Mouse (Mus musculus): Measurements from ENCODE around the gene Aip. TPM values are rescaled to one million over a fixed set of nuclear protein-coding genes. Genes with fewer than 3 reads are reported as not detected.

The Aip gene
- polyA plus RNA-seq, 1 experiment from 2014 or later, result 169 TPM

DNA sequence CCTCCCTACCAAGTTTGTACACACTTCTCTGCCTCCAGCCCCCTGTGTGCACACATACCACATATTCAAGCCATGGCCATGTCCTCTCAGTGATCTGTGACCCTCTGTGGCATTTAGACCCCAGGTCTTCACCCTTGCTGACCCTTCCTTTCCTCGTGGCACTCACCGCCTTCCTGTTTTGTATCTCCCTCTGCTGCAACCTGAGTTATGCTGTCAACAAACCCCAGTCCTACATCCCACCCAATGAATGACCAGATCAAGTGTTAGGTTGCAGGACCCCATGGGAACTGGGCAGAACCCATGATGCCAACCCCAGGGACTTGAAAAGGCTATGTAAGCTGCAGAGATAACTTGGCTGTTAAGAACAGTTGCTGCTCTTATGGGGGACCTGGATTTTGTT, 23.6 kb downstream of the Aip start:
- WGBS (ENCODE audit: missing documents), result 82% methylated on average over 2 of the region's 2 CpGs
- H3K36me3 ChIP-seq (ENCODE audit: inconsistent target), result peaks cover 45% of the 10 kb centered on the region
- no peak overlapping the region for H3K4me3 ChIP-seq (ENCODE audit: inconsistent target)
- H3K27ac ChIP-seq, result no peak overlapping the region
- H3K79me2 ChIP-seq (ENCODE audit: inconsistent target), result no peaks in the 10 kb centered on the region; the same call in 1 of the 2 replicates

DNA sequence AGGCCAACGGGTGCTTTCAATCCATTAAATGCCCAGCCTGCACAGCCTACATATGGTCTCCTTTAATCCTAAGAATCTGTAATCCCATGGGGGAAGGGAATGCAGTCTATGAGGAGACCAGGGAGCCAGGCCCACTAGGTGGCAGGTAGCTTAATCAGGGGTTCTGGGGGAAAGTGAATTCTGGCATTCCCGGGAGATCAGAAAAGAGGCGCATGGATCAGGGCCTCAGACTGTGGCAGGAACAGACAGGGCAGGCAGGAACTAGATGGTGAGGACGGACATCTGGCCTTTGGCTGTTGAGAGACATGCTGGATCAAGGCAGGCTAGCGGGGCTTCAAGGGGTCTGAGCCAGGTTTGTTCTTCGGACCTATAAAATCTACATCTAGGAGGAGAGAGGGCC, 24.2 kb downstream of the Aip start:
- Histone ChIP-seq H3K79me2 (ENCODE audit: inconsistent target) (no peaks in the 10 kb centered on the region; the same call in 1 of the 2 replicates), H3K4me3 (ENCODE audit: inconsistent target) (no peak overlapping the region), H3K36me3 (ENCODE audit: inconsistent target) (peaks cover 39% of the 10 kb centered on the region), H3K27ac (no peak overlapping the region)
- 97% methylated on average over 4 of the region's 6 CpGs for WGBS (ENCODE audit: missing documents)

DNA sequence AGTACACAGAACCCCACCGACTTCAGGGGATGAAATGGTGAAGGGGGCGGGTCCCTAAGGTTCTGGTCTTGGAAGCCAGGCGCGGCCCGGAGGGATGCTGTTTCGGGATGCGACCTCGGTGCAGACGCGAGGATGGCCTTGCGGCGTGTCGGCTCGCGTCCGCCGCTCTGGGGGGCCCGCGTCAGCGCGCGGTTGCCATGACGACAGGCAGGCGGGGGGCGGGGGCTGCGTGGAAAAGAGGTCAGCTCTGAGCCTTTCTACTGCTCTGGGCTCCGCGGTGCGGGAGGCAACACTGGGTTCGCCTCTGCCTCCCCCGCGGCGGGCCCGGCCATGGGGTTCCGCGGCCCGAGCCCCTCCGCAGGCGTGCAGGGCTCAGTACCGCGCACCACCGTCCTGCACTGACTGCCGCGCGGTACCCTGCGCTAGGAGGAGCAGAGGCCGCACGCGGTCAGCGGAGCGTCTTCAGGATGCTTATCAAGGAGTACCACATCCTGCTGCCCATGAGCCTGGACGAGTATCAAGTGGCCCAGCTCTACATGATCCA, 24.9 kb downstream of the Aip start:
- H3K36me3 ChIP-seq (ENCODE audit: inconsistent target), result peaks cover 34% of the 10 kb centered on the region
- no peaks in the 10 kb centered on the region; the same call in 1 of the 2 replicates for H3K79me2 ChIP-seq (ENCODE audit: inconsistent target)
- H3K27ac ChIP-seq, result no peak overlapping the region
- 11% methylated on average over 51 of the region's 52 CpGs for WGBS (ENCODE audit: missing documents)
- H3K4me3 ChIP-seq (ENCODE audit: inconsistent target), result peak overlapping the region; percentile 51

DNA sequence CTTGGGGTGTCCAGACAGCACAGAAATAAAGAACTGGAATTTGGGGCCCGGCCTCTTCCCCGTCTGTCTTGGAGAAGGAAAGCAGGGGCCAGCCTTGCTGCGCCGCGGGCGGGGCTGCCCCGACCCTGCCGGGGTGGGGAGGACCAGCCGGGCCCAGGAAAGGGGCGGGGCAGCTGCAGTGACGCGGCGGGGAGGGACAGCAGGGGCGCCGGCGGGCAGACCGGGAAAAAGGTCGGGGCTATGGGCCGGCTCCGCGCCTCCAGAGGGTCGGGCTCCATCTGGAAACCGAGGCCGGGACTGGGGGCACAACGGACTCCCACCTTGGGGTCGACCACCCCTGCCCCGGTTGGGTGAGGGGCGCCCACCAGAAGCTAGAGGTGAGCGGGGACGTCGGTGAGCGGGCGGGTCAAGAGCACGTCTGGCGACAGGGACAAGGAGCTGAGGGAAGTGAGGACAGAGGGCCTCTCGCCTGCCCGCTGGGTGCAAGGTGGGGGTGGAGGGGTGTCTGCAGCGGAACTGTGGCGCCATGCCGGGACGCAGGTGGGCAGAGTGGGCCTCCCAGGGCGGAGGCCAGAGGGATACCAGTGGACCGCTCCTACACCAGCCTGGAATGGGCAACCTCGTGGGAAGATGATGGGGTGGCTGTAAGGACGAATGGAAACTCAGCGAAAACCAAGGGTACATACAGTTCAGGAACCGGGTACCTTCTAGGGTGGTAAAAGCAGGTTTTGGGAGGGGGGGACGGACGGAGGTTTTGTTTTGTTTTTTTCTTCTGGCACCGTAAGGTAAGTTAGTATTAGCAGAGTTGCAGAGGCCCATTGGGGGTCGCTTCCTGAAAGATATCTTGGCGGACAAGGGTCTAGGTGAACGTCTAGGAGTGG, 25.6 kb downstream of the Aip start, which contains the start of gene Pitpnm1:
Pitpnm1 (plus strand) TSS at position 162 of the 881 bp plus-strand sequence.
- 3% methylated on average over 53 of the region's 53 CpGs for WGBS (ENCODE audit: missing documents)
- Histone ChIP-seq H3K4me3 (ENCODE audit: inconsistent target) (peak within 1 kb of the TSS; percentile 51), H3K36me3 (ENCODE audit: inconsistent target) (peaks cover 28% of the 10 kb centered on the region), H3K79me2 (ENCODE audit: inconsistent target) (no peaks in the 10 kb centered on the region; the same call in 1 of the 2 replicates), H3K27ac (peak within 1 kb of the TSS; percentile 57)

DNA sequence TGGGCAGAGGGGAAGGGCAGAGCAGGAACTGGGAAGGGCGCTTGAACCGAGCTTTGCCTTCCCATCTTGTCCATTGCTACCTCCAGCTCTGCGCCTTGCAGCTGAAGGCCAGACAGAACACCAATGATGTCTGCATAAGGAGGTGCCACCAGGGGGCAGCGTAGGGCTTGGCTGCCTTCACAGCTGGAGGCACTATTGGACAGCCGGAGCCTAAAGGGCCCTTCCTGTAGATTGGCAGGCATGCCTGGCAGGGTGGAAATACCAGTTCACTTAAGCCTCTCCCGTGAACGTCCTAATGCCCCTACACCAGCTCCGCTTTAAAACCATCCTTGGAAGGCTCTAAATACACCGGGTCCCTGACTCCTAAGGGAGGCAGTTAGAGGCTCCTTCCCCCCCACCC, 26.6 kb downstream of the Aip start:
- H3K36me3 ChIP-seq (ENCODE audit: inconsistent target), result peaks cover 17% of the 10 kb centered on the region
- no peaks in the 10 kb centered on the region; the same call in 1 of the 2 replicates for H3K79me2 ChIP-seq (ENCODE audit: inconsistent target)
- WGBS (ENCODE audit: missing documents), result 6% methylated on average over 9 of the region's 9 CpGs
- H3K27ac ChIP-seq, result peak overlapping the region; percentile 57
- no peak overlapping the region for H3K4me3 ChIP-seq (ENCODE audit: inconsistent target)

DNA sequence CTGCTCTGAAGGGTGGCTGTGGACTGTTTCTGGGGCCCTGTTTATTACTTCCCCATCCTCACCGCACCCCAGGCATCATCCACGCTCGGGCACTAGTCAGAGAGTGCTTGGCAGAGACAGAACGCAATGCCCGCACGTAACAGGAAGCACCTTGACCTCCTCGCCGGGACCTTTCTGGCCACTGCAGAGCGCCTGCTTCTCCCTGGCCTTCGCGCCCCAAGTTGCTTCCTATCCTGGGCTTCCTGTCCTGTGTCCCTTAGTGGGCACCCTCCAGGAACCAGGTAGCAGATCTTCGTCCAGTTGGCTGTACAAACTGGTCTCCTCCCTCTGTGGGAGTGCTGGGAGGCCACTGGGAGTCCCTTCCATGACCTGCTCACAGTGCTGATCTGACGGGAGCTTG, 27.2 kb downstream of the Aip start:
- no peak overlapping the region for H3K4me3 ChIP-seq (ENCODE audit: inconsistent target)
- peaks cover 12% of the 10 kb centered on the region for H3K36me3 ChIP-seq (ENCODE audit: inconsistent target)
- no peak overlapping the region for H3K27ac ChIP-seq
- WGBS (ENCODE audit: missing documents), result 40% methylated on average over 13 of the region's 13 CpGs
- H3K79me2 ChIP-seq (ENCODE audit: inconsistent target), result no peaks in the 10 kb centered on the region; the same call in 1 of the 2 replicates

DNA sequence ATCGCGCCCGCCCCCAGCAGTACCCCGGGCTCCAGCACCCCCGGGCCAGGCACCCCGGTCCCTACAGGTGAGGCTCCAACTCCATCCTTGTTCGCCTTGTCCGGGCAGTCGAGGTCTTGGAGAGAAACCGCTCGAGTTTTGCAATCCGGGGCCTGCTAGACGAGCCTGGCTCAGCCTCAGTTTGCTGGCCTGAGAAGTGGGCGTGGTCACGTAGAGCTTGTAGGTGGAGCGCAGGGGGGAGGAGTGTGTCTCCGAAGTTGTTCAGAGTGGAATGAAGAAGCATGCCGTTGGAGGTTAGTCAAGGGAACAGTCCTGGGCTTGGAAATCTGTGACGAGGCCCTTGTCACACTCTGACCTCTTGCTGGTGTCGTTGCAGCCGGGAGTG, 28.2 kb downstream of the Aip start:
- H3K4me3 ChIP-seq (ENCODE audit: inconsistent target), result peak overlapping the region; percentile 37
- WGBS (ENCODE audit: missing documents), result 7% methylated on average over 21 of the region's 21 CpGs
- H3K79me2 ChIP-seq (ENCODE audit: inconsistent target), result no peaks in the 10 kb centered on the region; the same call in 1 of the 2 replicates
- peak overlapping the region; percentile 37; the same call in 1 of the 2 replicates for H3K27ac ChIP-seq
- peaks cover 2% of the 10 kb centered on the region; the same call in 1 of the 2 replicates for H3K36me3 ChIP-seq (ENCODE audit: inconsistent target)

DNA sequence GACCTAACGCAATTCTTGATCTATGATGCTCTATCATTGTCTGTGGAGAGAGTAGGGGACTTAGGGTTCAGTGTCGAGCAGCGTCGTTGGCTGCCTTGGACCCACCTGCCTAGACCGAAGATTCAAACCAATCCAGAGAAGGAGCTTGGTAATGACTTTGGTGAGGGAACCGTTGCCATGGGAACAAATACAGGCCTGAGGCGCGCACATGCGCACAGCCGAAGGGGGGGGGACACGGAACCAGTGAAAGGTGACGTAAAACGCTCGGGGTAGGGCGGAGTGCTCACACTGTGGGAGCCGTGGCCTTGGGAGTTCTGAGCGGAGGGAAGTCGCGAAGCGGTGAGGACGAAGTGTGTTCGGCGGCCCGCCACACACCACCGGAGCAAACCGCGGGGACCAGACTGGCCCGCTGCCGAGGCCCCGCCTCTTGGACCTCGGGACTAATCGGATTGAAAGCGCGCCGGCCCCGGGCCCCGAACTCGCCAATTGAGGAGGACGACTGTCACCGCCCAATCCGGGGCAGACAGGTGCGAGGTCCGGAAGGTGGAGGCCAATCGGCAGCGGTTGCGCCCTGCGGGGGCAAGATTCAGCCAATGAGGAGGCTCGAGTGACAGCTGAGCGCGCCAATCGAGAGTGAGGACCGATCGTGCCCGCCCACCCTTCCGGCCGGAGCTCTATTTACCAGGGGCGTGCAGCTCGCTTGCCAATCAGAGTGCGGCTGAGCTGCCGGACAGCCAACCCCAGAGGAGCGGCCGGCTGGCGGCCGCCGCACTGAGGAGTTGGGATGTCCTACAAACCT, 28.8 kb downstream of the Aip start, which contains the start of gene Cdk2ap2:
Cdk2ap2 (plus strand) TSS at position 541 of the 799 bp plus-strand sequence.
- Histone ChIP-seq H3K4me3 (ENCODE audit: inconsistent target) (peak within 1 kb of the TSS; percentile 37), H3K27ac (peak within 1 kb of the TSS; percentile 50; the same call in 1 of the 2 replicates), H3K79me2 (ENCODE audit: inconsistent target) (no peaks in the 10 kb centered on the region; the same call in 1 of the 2 replicates), H3K36me3 (ENCODE audit: inconsistent target) (no peaks in the 10 kb centered on the region)
- 1% methylated on average over 63 of the region's 65 CpGs for WGBS (ENCODE audit: missing documents)

DNA sequence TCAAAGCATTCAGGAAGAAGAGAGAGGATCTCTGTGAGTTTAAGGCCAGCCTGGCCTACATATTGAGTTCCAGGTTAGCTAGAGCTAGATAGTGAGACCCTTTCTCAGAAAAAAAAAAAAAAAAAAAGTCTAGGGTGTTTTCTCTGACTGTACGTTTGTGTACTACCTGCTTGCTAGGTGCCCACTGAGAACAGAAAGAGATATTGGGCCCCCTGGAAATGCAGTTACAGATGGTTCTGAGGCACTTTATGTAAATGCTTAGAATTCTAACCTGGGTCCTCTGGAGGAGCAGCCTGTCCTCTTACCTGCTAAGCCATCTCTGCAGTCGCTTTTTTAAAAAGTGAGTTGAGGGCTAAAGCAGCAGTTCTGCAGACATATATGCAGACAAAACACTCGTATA, 29.9 kb downstream of the Aip start:
- Histone ChIP-seq H3K4me3 (ENCODE audit: inconsistent target) (no peak overlapping the region), H3K27ac (no peak overlapping the region), H3K36me3 (ENCODE audit: inconsistent target) (no peaks in the 10 kb centered on the region), H3K79me2 (ENCODE audit: inconsistent target) (no peaks in the 10 kb centered on the region; the same call in 1 of the 2 replicates)
- WGBS (ENCODE audit: missing documents), result 84% methylated on average over 3 of the region's 3 CpGs

DNA sequence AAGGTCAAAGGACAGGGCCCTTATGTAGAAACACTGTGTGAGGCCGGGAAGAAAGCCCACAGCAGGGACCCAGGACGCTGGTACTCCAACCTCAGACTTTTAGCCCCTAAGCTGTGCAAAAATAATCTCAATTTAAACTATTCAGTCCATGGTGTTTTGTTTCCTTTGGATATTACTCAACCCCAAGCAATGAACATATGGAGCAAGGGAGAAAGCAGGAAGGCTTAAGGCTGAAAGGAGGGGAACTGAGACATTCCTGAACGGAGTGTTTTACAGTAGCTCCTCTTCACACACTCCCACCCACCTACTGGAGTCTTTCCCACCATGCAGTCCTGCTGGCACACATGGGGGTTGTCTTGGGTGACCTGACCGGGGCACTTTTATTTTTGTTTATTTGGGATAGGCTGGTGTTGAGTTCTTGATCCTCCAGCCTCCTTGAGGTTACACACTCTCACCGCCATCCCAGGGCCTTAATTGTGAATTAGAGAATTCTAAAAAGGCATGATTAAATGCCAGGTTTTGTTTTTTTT, 30.8 kb downstream of the Aip start:
- Histone ChIP-seq H3K27ac (no peak overlapping the region), H3K4me3 (ENCODE audit: inconsistent target) (no peak overlapping the region), H3K36me3 (ENCODE audit: inconsistent target) (no peaks in the 10 kb centered on the region), H3K79me2 (ENCODE audit: inconsistent target) (no peaks in the 10 kb centered on the region)
- WGBS (ENCODE audit: missing documents), result 90% methylated on average over 5 of the region's 5 CpGs

DNA sequence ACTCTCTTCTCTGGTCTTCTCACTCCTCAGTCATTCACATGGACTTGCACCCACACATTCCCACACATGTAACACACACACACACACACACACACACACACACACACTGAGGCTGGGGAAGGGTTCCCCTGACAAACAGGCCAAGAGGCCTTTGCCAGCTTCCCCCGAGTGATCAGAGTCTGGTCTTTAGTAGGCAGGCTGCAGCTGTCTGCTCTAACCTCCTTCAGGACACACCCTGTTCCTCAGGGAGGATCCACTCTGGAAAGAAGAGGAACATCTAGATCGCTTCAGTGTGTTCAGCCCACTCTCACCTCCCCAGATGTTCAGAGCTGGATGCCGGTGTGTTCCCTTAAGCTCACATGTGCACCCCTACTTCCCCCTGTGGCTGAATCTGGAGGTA, 31.3 kb downstream of the Aip start:
- Histone ChIP-seq H3K79me2 (ENCODE audit: inconsistent target) (no peaks in the 10 kb centered on the region), H3K4me3 (ENCODE audit: inconsistent target) (no peak overlapping the region), H3K27ac (no peak overlapping the region), H3K36me3 (ENCODE audit: inconsistent target) (no peaks in the 10 kb centered on the region)
- 92% methylated on average over 3 of the region's 3 CpGs for WGBS (ENCODE audit: missing documents)

DNA sequence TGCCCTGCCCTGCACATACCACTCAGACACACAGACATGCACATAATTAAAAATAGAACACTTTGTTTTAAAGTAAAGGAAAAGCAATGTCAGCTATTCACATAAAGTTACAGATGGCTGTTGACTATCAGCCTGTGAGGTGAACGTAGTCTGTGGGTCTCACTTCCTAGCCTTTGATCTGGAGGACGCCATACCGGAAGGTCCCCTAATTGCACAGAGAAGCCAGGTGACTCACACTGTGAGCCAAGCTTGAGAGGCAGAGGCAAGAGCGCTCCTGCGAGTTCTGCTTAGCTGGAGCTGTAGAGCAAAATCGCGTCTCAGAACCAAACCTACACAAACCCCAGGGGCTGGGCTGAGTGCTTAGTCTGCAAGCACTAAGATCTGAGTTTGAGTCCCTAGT, 31.9 kb downstream of the Aip start:
- Histone ChIP-seq H3K4me3 (ENCODE audit: inconsistent target) (no peak overlapping the region), H3K27ac (no peak overlapping the region), H3K36me3 (ENCODE audit: inconsistent target) (no peaks in the 10 kb centered on the region), H3K79me2 (ENCODE audit: inconsistent target) (no peaks in the 10 kb centered on the region)
- 81% methylated on average over 7 of the region's 7 CpGs for WGBS (ENCODE audit: missing documents)

DNA sequence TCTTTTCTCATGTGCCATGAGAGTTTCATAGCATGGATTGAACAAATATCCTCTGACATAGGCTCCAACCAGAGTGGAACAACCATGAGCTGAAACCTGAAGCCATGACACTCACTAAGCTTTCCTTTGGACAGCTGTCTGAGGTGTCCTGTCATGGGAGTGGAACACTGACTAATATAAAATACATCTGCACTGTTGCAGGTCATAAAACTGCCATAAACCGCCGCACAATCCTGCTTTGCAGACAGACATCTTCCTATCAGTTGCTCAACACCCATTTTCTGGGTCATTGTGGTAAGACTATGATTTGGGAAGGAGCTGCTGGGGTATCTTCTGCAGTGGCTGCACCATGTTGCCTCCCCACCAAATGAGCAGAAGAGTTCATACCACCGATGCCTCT, 32.9 kb downstream of the Aip start:
- 69% methylated on average over 3 of the region's 3 CpGs for WGBS (ENCODE audit: missing documents)
- no peak overlapping the region for H3K27ac ChIP-seq
- no peaks in the 10 kb centered on the region for H3K79me2 ChIP-seq (ENCODE audit: inconsistent target)

DNA sequence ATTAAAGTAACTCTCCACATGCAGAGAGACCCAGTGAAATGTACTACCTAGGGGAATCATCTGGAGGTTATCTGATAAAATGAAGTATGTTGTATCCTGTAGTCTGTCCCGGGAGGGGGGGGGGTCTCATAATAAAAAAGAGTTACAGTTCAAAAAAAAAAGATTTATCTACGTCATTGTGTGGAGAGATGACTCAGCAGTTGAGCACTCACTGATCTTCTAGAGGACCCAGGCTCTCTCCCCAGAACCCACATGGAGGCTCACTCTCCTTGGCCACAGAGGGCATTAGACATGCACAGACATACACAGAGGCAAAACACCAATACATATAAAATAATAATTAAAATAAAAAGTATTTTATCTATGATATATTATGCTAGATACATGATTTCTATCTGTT, 34.3 kb downstream of the Aip start:
- WGBS (ENCODE audit: missing documents), result 47% methylated on average over 2 of the region's 2 CpGs
- Histone ChIP-seq H3K4me3 (ENCODE audit: inconsistent target) (no peak overlapping the region), H3K27ac (no peak overlapping the region)

More for the DNA sequence above, 32.9 kb downstream of the Aip start:
- Histone ChIP-seq H3K36me3 (ENCODE audit: inconsistent target) (no peaks in the 10 kb centered on the region), H3K4me3 (ENCODE audit: inconsistent target) (no peak overlapping the region)

More for the DNA sequence above, 34.3 kb downstream of the Aip start:
- Histone ChIP-seq H3K36me3 (ENCODE audit: inconsistent target) (no peaks in the 10 kb centered on the region), H3K79me2 (ENCODE audit: inconsistent target) (no peaks in the 10 kb centered on the region)
